Mouse (Mus musculus) heart, postnatal 25 days (tissue): Measurements from ENCODE around the gene Chga. TPM values are rescaled to one million over a fixed set of nuclear protein-coding genes. Genes with fewer than 3 reads are reported as not detected.

Experiments used
- DNase-seq: peaks from one replicate; pipeline ENCODE4 v3.0.0; 2022; ENCODE audit warnings: low spot score
- intact Hi-C: fragments of 180-260 bp; cut with DNase I; formaldehyde crosslinking; loops from one replicate; pipeline ENCODE4 v1.15.1; 2025
- total RNA-seq, 2 experiments: library from RNA; stranded (reverse); gene quantifications; 2 replicates each; pipeline ENCODE4 v1.2.3; 2021

The Chga gene
- not detected for total RNA-seq

DNA sequence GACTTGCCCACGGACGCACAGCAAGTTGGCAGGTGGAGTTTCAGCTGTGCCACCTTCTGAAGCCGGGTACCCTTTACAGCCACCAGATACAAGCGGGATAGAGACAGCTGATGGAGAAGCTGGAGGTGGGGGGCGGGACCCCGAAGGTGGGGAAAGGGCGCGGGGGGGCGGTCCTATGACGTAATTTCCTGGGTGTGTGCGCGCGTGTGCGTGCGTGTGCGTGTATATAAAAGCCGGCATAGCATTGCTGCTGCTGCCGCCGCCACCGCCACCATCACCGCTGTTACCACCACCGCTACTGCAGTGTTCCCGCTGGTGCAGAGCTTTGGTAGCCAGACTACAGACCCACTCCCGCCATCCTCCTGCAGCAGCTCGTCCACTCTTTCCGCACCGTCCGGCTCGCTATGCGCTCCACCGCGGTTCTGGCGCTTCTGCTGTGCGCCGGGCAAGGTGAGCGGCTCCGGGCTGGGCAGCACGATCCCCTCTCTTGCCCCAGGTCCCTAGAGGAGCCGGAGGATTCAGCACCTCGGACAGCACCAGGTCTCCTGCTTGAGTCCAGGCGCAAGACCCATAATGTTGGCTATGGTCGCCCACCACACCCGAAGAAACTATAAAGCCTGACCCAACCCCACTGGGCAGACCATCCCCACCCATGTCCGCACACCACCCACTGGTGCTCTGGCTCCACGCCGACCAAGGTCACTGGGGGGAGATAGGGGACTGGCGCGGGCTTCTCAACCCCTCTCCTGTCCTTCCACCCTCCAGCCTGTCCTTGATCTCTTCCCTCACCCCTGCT, at the start of gene Chga:
Gene Chga, plus strand, starts transcription at position 249 of the 796 bp plus-strand sequence.
- no peak for DNase-seq
- intact Hi-C loops, result no loop called here

DNA sequence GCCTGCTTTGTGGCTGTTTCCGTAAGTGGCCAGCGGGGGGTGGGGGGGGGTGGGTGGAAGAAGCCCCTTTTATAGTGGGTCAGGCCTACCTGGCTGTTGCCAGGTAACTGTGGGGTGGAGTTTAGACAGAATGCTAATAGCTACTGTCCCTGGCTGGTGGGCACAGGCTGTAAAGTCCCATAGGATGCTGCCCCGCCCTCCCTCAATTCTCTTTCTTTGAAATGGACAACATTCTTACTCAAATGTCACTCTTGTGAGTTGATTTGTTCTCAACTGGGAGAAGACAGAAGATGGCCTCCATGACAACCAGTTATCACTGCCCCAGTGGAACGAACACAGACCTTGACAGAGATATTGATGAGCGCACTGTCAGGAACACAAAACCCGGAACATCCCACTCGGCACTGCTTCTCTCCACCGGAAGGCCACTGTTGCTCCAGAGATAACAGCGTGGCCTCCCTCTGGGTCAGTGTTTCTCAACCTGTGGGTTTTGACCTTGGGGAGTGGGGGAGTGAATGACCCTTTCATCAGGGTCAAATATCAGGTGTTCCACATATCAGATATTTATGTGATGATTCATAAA, 49.5 kb upstream of the Chga start:
- no peak for DNase-seq
- intact Hi-C loops, result no loop called here

GRCm38 (mm10) chr12:102505949-102506348, 48.8 kb upstream of the Chga start:
- DNase-seq, result no peak
- intact Hi-C loops, result no loop called here

DNA sequence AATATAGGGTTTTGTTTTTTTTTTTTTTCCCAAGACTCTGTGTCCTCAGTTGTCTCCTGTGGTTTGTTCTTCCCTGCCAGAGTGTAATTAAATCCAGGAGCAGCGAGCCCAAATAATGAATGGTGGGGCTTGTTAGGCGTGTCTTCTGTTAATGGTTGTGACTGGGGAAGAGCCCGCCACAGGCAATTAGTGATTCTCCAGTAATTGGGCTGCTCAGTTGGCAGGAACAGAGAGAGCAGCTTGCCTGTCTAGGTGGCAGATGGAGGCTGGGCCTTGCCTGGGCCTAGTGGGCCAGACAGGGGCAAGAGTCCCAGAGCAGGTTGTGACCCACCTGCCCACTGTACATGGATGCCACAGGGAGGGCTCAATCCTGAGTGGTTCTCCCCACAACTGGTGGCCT, 43.4 kb upstream of the Chga start:
- no peak for DNase-seq
- intact Hi-C loops, result no loop called here

DNA sequence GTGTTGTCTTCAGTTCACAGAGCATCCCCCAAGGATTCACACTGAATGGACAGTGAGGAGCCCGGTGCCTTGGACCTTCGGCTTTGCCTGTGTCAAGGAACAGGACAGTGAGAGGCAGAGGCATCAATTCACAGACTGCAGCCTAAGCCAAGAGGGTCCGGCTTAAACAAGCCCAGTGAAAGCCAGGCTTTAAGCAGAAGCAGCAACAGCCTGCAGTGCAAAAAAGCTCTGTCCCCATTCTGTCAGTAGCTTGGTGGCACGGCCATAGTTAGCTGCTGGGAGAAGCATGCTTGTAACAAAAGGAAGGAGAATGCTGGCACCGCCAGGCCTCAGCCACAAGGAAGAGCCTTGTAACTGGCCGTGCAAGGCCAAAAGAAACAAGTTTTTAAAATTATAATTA, 40.6 kb upstream of the Chga start:
- DNase-seq, result no peak
- intact Hi-C loops, result no loop called here

DNA sequence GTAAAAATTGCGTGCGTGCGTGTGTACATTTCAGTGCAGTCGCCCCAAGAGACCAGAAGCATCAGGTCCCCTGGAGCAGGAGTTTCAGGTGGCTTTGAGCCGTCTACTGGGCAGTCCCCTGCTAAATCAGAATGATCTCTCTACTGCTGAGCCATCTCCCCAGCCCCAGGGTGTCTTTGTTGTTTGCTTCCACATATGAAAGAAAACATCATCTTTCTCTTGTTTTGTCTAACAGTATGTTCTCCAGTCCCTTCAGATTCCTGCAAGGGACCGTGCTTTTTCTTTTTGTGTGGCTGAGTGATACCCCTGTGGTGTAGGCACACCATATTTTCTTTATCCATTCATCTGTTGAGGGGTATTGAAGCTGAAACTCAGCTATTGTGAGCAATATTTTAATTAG, 40.0 kb upstream of the Chga start:
- no peak for DNase-seq
- intact Hi-C loops, result no loop called here

DNA sequence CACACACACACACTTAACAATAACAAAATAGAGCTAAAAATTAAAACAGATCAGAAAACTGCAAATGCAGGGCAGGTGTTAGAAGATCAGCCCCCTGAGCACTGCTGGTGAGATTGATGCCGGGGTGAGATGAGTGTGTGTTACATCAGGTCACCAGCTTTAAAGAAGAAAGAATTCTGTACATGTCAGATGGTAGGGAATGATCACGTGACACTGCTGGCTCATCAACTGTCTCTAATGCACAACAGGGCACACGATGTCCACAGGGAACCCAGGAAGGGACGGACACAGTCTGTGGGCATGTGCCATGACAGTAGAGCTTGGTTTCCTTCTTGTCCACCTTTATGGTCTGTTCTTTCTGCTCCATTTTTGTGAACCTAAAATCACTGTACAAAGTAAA, 38.6 kb upstream of the Chga start:
- intact Hi-C loops, result no loop called here
- DNase-seq, result no peak

DNA sequence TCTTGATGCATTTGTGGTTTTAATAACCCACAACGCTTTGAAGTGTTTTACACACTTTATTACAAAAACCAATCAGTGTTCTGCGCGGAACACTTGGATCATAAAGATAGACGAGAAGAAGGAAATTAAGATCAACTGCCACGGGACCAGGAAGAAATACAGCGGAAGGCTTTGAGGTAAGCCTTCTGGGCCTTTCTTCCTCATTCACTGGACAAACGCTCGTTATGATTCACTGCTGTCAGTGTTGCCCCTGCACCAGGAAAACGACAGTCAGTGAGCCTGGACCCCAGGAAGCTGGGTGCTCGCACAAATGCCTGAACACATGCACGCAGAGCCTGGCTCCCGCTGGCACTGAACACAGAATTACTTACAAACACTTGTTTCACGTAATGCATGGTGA, 37.1 kb upstream of the Chga start:
- DNase-seq, result no peak
- intact Hi-C loops, result no loop called here

- intact Hi-C loops, result loop anchor here (5.0 kb wide), 1 partner anchor 197 kb away; no protein-coding TSS in a partner anchor
These were observed 34.6 kb upstream of the Chga start for GRCm38 (mm10) chr12:102519929-102520720.

DNA sequence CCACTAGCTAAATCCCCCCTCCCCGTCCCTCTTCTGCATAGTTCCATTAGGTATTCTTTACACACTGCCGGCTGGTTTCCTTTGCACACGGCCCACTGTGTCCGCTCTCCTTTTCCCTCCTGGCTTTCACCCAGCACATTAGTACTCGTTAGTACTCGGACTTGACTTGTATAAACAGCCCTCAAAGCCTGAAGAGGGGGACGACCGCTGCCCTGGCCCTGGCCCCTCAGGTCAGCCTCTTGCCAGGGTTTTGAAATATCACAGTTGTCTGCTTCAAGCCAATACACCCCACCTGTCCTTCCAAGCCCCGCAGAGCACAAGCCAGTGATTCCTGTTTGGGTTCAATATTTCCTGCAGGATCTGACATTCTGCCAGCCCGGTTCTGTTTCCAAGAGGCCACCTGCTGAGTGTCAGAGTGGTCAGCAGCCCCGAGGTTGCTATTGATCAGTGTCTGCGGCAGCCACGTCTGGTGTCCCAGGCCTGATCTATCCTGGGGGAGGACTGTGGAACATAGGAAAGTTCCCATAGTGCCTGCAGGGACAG, 32.9 kb upstream of the Chga start:
- intact Hi-C loops, result loop anchor here (5.0 kb wide), 1 partner anchor 195 kb away; no protein-coding TSS in a partner anchor
- no peak for DNase-seq

More at GRCm38 (mm10) chr12:102519929-102520720, 34.6 kb upstream of the Chga start:
- no peak for DNase-seq

DNA sequence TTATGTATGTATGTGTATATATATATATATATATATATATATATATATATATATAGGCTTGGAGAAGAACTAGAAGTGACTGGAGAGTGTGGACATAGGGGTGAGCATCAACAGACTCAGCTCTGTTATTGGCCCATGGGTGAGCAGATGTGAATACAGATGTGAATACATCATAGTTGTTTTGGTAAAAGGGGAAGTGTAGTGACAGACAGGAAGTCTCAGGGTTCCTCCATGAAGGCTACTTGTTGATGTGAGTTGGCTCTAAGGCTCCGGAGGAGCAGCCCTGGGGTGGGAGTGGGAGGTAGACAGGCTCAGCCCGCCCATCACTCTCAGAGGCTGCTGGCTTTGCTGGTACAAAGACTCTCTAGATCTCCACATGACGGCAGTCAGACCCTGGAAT, 30.6 kb upstream of the Chga start:
- DNase-seq, result no peak
- intact Hi-C loops, result loop anchor here (2.0 to 5.0 kb wide), 2 partner anchors 193 to 209 kb away; no protein-coding TSS in a partner anchor

DNA sequence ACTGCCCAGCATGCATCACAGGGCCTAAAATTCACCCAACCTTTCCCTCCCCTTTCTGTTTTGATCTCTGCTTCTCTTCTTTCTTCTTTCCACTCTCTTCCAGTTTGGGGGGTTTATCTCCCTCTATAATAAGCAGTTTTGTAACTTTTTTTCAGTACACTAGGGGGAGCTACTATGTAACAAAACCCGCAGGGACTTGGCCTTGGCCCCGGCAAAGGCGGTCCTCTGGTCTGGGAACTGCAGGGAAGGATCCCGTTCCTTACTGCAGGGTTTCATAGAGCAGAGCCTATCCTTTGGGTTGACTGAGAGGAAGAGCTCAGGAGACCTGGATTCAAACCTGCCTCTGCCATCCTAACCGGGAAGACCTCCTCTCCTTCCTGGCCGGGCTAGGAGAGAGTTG, 30.0 kb upstream of the Chga start:
- intact Hi-C loops, result loop anchor here (2.0 to 5.0 kb wide), 2 partner anchors 193 to 208 kb away; no protein-coding TSS in a partner anchor

GRCm38 (mm10) chr12:102527989-102528388, 26.8 kb upstream of the Chga start:
- no peak for DNase-seq
- intact Hi-C loops, result no loop called here

More for the DNA sequence above, 30.0 kb upstream of the Chga start:
- DNase-seq, result no peak

GRCm38 (mm10) chr12:102535796-102536195, 19.0 kb upstream of the Chga start:
- intact Hi-C loops, result no loop called here
- DNase-seq, result no peak

- intact Hi-C loops, result no loop called here
These were observed 14.5 kb upstream of the Chga start for GRCm38 (mm10) chr12:102540278-102540677.

DNA sequence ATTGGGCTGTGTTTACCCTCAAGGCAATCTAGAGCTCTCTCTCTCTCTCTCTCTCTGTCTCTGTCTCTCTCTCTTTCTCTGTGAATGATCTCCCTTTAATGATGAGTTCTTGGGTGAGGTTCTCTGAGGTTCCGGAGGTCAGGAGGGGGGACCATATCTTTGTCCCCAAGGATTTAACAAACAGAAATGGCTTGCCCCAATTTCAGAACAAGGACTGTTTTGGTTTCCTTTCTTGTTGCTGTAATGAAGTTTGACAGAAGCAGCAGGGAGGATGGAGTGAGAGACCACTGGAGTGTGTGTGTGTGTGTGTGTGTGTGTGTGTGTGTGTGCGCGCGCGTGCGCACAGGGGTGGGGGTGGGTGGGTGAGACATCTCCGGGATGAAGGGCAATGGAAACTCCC, 13.6 kb upstream of the Chga start:
- intact Hi-C loops, result no loop called here
- no peak for DNase-seq

More at GRCm38 (mm10) chr12:102540278-102540677, 14.5 kb upstream of the Chga start:
- no peak for DNase-seq

GRCm38 (mm10) chr12:102545122-102545521, 9.6 kb upstream of the Chga start:
- intact Hi-C loops, result no loop called here
- no peak for DNase-seq

GRCm38 (mm10) chr12:102550529-102550928, 4.2 kb upstream of the Chga start:
- intact Hi-C loops, result no loop called here
- DNase-seq, result no peak

- DNase-seq, result no peak
- intact Hi-C loops, result no loop called here
These were observed 3.6 kb upstream of the Chga start for GRCm38 (mm10) chr12:102551186-102551585.

DNA sequence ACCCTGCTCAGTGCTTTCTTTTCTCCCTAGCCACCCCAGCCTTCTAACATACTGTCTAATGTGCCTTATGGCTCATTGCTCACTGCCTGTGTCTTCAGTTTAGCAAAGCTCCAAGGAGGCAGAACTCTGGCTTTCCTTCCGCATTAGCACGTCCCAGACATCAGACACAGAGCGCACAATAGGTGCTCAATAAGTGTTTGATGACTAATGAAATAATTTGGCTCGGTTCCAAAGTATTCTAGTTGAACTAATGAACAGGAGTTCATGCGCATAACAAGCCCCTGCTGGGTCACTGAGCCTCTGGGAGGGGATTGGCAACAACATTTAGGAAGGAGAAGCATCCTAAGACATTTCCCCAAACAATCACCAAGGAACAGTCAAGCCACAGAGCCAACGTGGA, 2.8 kb upstream of the Chga start:
- no peak for DNase-seq
- intact Hi-C loops, result no loop called here
